Mouse (Mus musculus): ENCODE measurements around the gene Xpo4.
A peak's percentile ranks its signal among the peaks of the same experiment; 100 is the strongest.

The Xpo4 gene

GRCm38 (mm10) chr14:57535646-57536045, 129.6 kb downstream of the Xpo4 start:
- DNase-seq = no peak

GRCm38 (mm10) chr14:57534961-57535360, 130.3 kb downstream of the Xpo4 start:
- no peak for DNase-seq

DNA sequence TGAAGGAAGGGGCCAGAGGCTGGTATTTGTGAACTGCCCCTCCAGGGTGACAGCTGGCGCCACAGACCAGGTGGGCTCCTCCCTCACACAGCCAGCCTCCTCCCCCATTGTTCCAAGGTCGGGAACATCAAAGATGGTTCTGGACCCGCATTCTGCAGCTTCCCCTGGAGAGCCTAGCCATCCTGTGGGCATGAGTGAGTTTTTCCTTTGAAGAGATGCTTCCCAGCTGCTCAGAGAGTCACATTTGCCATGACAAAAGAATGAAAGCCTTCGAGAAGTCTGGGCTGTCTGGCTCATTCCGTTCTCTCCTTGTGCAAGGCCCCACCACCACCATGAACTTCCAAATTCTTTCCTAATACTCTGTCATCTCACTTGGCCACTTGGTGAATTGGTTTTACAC, 130.9 kb downstream of the Xpo4 start:
- DNase-seq = no peak

GRCm38 (mm10) chr14:57533841-57534240, 131.4 kb downstream of the Xpo4 start:
- no peak for DNase-seq

DNA sequence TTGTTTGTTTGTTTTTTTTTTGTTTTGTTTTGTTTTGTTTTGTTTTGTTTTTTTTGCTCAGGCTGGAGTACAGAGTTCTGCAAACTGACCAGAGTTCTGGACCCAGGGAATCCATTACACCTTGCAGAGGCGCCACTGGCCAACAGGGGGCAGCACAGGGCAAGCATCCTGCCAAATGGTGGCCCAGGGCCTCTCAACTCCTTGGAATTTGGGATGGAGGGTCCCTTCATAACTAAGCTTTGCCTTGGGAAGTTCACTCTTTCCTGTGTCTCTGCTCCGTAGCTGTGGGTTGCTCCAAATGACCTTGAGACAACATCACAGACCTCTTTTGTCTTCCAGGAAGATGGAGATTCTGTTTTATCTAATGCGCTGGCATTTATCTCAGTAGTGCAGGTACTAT, 132.0 kb downstream of the Xpo4 start:
- DNase-seq = peak in 1 of 2 experiments; percentile 55

- DNase-seq = no peak
These were observed 132.7 kb downstream of the Xpo4 start for GRCm38 (mm10) chr14:57532577-57532976.

DNA sequence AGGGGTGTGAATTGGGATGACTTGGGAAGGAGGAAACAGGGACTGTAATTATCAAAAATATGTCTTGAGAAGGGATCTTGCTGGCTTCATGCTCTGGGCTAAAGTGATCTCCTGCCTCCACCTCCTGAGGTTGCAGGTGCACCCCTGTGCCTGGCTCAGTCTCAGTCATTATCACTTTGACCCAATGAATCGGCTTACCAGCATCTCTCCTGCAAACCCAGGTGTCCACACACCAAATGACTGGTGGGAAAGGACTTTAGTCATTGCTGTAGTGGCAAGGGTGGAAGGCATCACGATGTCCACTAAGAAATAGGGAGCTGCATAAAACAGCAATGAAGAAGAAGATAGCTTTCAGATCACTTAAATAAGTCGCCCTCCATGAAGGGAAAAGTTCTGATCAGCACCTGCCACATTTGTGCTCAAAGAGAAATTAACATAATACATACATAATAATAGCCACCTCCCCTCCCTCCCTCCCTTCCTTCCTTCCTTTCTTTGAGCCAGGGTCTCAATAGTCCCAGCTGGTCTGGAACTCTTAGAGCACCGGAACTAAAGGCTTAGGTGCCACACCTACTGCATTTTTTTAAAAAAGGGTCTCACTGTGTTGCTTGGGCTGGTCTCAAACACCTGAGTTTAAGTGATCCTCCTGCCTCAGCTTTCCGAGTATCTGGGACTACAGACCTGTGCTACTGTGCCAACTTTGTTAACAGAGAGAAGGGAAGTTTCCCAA, 135.3 kb downstream of the Xpo4 start:
- DNase-seq = no peak

GRCm38 (mm10) chr14:57529086-57529785, 136.0 kb downstream of the Xpo4 start:
- no peak for DNase-seq

- DNase-seq = no peak
These were observed 137.6 kb downstream of the Xpo4 start for GRCm38 (mm10) chr14:57527598-57527997.
